Mouse (Mus musculus) hindbrain, embryonic 11.5 days (tissue): ENCODE measurements around the gene Ush2a. TPM values are rescaled to one million over a fixed set of nuclear protein-coding genes. Genes with fewer than 3 reads are reported as not detected.

Experiments
- ATAC-seq: fragments of 200-750 bp; cut with Nextera tagmentation; 2 replicates; pipeline ENCODE4 v1.8.0; 2017; ENCODE audit warnings: mild to moderate bottlenecking, moderate TSS enrichment, moderate library complexity; ENCODE audit not compliant: low FRiP score
- DNase-seq: peaks from one replicate; pipeline ENCODE4 v3.0.0-alpha.2; 2015; ENCODE audit warnings: low spot score
- H3K27ac ChIP-seq: fragments of 300-500 bp; sonication (generic); 2 replicates; pipeline ENCODE4 v1.5.1; 2014; ENCODE audit warnings: mild to moderate bottlenecking, low read depth, low read length
- H3K27me3 ChIP-seq: fragments of 300-500 bp; sonication (generic); 2 replicates; pipeline ENCODE4 v1.6.1; 2014; ENCODE audit warnings: mild to moderate bottlenecking, low read length, moderate library complexity, mixed read lengths; ENCODE audit not compliant: control insufficient read depth, insufficient read depth
- H3K36me3 ChIP-seq: fragments of 300-500 bp; sonication (generic); 2 replicates; pipeline ENCODE4 v1.6.1; 2014; ENCODE audit warnings: mild to moderate bottlenecking, low read length, moderate library complexity, mixed read lengths; ENCODE audit not compliant: control insufficient read depth, insufficient read depth
- H3K4me1 ChIP-seq: fragments of 300-500 bp; sonication (generic); replicated peaks from 2 replicates; pipeline ENCODE4 v1.6.1; 2014; ENCODE audit warnings: low read length, mixed read lengths; ENCODE audit not compliant: control insufficient read depth, insufficient read depth
- H3K4me2 ChIP-seq: fragments of 300-500 bp; sonication (generic); replicated peaks from 2 replicates; pipeline ENCODE4 v1.6.1; 2014; ENCODE audit warnings: mild to moderate bottlenecking, low read depth, low read length
- H3K4me3 ChIP-seq: fragments of 300-500 bp; sonication (generic); 2 replicates; pipeline ENCODE4 v1.5.1; 2014; ENCODE audit warnings: low read depth, low read length
- H3K9ac ChIP-seq: fragments of 300-500 bp; sonication (generic); 2 replicates; pipeline ENCODE4 v1.6.1; 2014; ENCODE audit warnings: low read depth, low read length
- H3K9me3 ChIP-seq: fragments of 300-500 bp; sonication (generic); 2 replicates; pipeline ENCODE4 v1.6.1; 2016; ENCODE audit warnings: low read length; ENCODE audit not compliant: control insufficient read depth
- WGBS: fragments of 180-500 bp; shearing (Covaris S2); extraction: QIAGEN DNeasy Blood & Tissue Kit; methylation state at CpG from one replicate; pipeline ENCODE4 v1.1.7; 2014; 5-methylcytosine and 5-hydroxymethylcytosine counted together
- polyA plus RNA-seq: library from polyadenylated mRNA; unstranded; fragments of >200 nt; fragmentation: Nextera tagmentation; extraction: Ambion mirVana; gene quantifications from 2 replicates; pipeline ENCODE4 v1.2.1, GENCODE M21; 2014

Ush2a gene
- polyA plus RNA-seq, 1 experiment from 2014 or later = 0.26 TPM

DNA sequence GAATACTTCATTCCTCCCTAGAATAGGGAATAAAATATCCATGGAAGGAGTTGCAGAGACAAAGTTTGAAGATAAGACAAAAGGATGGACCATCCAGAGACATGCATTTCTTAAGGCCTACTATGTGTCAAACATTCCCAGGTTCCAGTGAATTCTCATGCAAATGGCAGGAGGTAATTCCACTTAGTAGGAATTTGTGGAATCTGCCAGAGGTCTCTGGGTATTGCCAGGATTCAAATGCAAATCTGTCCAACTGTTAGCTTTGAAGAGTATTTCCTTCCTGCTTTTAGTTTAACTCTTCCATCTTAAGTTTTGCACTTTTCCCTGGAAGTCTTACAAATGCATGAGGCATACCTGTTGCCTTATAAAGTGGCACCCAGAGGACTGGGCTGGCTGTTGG, 592.4 kb downstream of the Ush2a start:
- Histone ChIP-seq H3K9ac (no peak overlapping the region), H3K4me2 (no peak overlapping the region), H3K4me3 (no peak overlapping the region), H3K27ac (no peak overlapping the region), H3K36me3 (no peaks in the 10 kb centered on the region), H3K9me3 (no peaks in the 10 kb centered on the region), H3K4me1 (no peaks in the 10 kb centered on the region), H3K27me3 (no peaks in the 10 kb centered on the region)
- DNase-seq (no peak), ATAC-seq (no peak)

- no peak for DNase-seq
These were observed 593.2 kb downstream of the Ush2a start for GRCm38 (mm10) chr1:188855034-188855433.

GRCm38 (mm10) chr1:188859718-188860117, 597.9 kb downstream of the Ush2a start:
- Histone ChIP-seq H3K4me3 (no peak overlapping the region), H3K4me1 (no peaks in the 10 kb centered on the region), H3K27me3 (no peaks in the 10 kb centered on the region), H3K27ac (no peak overlapping the region), H3K36me3 (no peaks in the 10 kb centered on the region), H3K9me3 (no peaks in the 10 kb centered on the region), H3K4me2 (no peak overlapping the region), H3K9ac (no peak overlapping the region)
- 94% methylated on average over 5 of the region's 5 CpGs for WGBS
- no peak for ATAC-seq
- DNase-seq = no peak

More at GRCm38 (mm10) chr1:188855034-188855433, 593.2 kb downstream of the Ush2a start:
- Histone ChIP-seq H3K9ac (no peak overlapping the region), H3K4me1 (no peaks in the 10 kb centered on the region), H3K4me2 (no peak overlapping the region), H3K27me3 (no peaks in the 10 kb centered on the region), H3K27ac (no peak overlapping the region), H3K9me3 (no peaks in the 10 kb centered on the region), H3K36me3 (no peaks in the 10 kb centered on the region), H3K4me3 (no peak overlapping the region)
- WGBS = 96% methylated on average over 2 of the region's 2 CpGs
- no peak for ATAC-seq

DNA sequence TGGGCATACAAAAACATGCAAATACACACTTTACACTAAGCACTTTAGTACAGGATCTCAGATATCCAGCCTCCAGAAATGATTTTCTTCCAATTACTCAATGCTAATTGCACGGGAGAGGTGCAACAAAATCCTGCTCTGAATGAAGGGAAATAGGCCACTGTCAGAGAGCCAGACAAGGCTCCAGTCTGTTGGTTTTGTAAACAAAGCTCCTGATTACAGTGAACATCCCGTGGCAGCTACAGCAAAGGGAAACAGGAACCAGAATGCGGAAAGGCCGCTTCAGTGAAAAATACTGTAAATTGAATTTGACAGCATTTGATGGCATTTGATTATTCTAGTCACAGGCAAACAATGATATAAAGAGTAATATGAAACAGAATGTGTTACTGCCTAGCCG, 604.1 kb downstream of the Ush2a start:
- Histone ChIP-seq H3K27me3 (no peaks in the 10 kb centered on the region), H3K4me3 (no peak overlapping the region), H3K27ac (no peak overlapping the region), H3K36me3 (no peaks in the 10 kb centered on the region), H3K4me1 (no peaks in the 10 kb centered on the region), H3K9me3 (no peaks in the 10 kb centered on the region), H3K9ac (no peak overlapping the region), H3K4me2 (no peak overlapping the region)
- ATAC-seq (no peak), DNase-seq (no peak)
- 63% methylated on average over 5 of the region's 5 CpGs for WGBS

DNA sequence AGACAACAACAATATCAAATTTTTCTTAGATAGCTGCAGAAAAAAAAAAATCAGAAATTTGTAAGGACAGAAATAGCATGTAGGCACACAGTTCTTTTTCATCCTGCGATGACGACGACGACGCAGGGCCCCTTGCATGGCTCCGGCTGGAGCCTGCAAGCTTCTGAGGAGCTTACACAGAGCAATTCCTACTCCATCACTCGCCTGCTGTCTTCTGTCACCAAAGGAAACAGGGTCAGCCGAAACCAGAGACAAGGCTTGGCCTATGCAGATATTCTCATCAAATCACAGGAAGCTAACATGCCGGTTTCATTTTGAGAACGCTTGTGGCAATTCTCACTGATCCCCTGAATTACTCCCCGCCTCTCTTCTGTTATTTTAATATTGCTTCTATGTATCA, 604.7 kb downstream of the Ush2a start:
- Histone ChIP-seq H3K27ac (no peak overlapping the region), H3K36me3 (no peaks in the 10 kb centered on the region), H3K4me1 (no peaks in the 10 kb centered on the region), H3K27me3 (no peaks in the 10 kb centered on the region), H3K9ac (no peak overlapping the region), H3K4me3 (no peak overlapping the region), H3K9me3 (no peaks in the 10 kb centered on the region), H3K4me2 (no peak overlapping the region)
- ATAC-seq (no peak), DNase-seq (no peak)
- WGBS = 70% methylated on average over 11 of the region's 11 CpGs

DNA sequence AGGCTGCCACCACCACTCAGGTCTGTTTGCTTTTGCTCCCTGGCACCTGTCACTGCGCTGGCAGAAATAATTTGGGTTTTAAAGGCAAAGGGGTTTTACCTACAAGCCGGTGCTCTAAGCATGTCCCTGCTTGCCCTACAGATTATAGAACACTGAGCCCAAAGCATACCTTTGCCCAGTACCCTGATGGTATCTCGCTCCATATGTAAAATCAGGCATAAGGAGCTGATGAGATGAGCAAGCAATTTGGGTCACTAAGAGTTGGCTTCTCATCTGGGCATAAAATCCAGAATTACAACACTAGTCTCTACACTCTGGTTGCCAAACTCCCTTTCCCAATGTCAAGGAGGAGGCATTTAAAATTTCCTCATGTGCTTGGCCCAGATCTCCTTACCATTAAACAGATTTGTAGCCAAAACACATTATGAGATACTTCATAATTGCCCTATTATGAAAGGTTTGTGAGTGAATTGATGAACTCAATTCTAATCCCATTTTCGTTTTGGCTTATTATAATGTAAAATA, 616.8 kb downstream of the Ush2a start:
- no peaks in the 10 kb centered on the region for H3K27me3 ChIP-seq
- DNase-seq (no peak), ATAC-seq (no peak)
- no peak overlapping the region for H3K9ac ChIP-seq
- no peak overlapping the region for H3K4me2 ChIP-seq
- no peaks in the 10 kb centered on the region for H3K36me3 ChIP-seq
- no peaks in the 10 kb centered on the region for H3K4me1 ChIP-seq
- no peaks in the 10 kb centered on the region for H3K9me3 ChIP-seq
- no peak overlapping the region for H3K27ac ChIP-seq
- WGBS = 95% methylated on average over 4 of the region's 4 CpGs
- no peak overlapping the region for H3K4me3 ChIP-seq

DNA sequence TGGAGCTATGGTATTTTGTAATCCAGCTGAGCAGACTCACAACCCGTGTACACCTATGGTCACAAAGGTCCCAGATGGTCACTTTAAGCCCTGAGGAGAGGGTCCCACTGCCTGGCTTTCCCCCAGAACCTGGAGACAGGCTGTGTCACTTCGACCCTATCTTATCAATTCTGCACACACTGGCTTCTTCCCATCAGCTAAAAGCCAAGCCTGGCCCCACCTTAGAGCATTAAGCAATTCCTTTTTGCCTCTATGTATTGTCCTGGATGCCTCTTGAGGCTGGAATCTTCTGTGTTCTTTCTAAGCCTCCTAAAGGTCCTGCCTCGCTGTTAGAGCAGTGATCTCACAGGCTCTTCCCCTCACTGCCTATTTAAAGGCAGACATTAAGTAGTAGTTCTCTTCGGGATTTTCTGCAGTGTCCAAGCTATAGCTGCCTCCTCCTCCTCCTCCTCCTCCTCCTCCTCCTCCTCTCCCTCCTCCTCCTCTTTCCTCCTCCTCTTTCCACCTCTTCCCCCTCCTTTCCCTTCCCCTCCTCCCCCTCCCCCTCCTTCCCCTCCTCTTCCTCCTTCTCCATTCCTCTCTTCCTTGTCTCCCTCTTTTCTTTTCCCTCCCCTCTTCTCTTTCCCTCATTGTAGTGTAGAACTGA, 635.2 kb downstream of the Ush2a start:
- no peak overlapping the region for H3K27ac ChIP-seq
- no peak for ATAC-seq
- no peaks in the 10 kb centered on the region for H3K27me3 ChIP-seq
- no peak for DNase-seq
- H3K4me3 ChIP-seq = no peak overlapping the region
- WGBS = 70% methylated on average over 4 of the region's 4 CpGs
- no peaks in the 10 kb centered on the region for H3K36me3 ChIP-seq
- H3K4me1 ChIP-seq = no peaks in the 10 kb centered on the region
- no peak overlapping the region for H3K9ac ChIP-seq
- no peaks in the 10 kb centered on the region for H3K9me3 ChIP-seq
- H3K4me2 ChIP-seq = no peak overlapping the region

DNA sequence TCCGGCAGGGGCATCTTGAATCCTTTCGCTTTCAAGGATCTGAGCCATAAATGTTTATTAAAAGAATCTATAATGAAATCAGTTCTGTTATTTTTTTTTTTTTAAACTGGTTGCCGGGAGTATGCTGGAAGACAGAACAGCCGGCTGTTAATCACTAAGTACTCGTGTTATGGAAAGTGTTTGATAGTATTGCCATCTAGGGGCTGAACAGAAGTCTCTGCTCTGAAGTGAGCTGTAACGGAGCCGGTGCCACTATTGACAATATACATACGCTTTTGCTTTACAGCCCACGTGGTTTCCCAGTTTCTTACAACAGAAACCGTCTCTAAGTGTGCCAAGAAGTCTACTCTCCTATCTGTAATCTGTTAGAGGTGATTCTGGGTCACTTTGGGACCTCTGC, 642.3 kb downstream of the Ush2a start:
- no peaks in the 10 kb centered on the region for H3K27me3 ChIP-seq
- no peaks in the 10 kb centered on the region for H3K4me1 ChIP-seq
- H3K9ac ChIP-seq = no peak overlapping the region
- H3K9me3 ChIP-seq = no peaks in the 10 kb centered on the region
- ATAC-seq = no peak
- no peaks in the 10 kb centered on the region for H3K36me3 ChIP-seq
- 68% methylated on average over 10 of the region's 10 CpGs for WGBS
- no peak overlapping the region for H3K27ac ChIP-seq
- H3K4me2 ChIP-seq = no peak overlapping the region
- DNase-seq = no peak
- H3K4me3 ChIP-seq = no peak overlapping the region

GRCm38 (mm10) chr1:188906175-188906574, 644.4 kb downstream of the Ush2a start:
- Histone ChIP-seq H3K4me1 (no peaks in the 10 kb centered on the region), H3K4me2 (no peak overlapping the region), H3K9ac (no peak overlapping the region), H3K9me3 (no peaks in the 10 kb centered on the region), H3K4me3 (no peak overlapping the region), H3K36me3 (no peaks in the 10 kb centered on the region), H3K27me3 (no peaks in the 10 kb centered on the region), H3K27ac (no peak overlapping the region)
- ATAC-seq = no peak
- WGBS = 90% methylated on average over 7 of the region's 7 CpGs
- no peak for DNase-seq
